Mouse (Mus musculus) liver, postnatal 0 days (tissue): Measurements from ENCODE around the gene Dzip1l.

Source experiments
- CTCF ChIP-seq: sonication (generic); IDR thresholded peaks from 2 replicates; pipeline ENCODE4 v1.5.1; 2016; ENCODE audit warnings: antibody characterized with exemption, low read depth
- EP300 ChIP-seq: IDR thresholded peaks from 2 replicates; pipeline ENCODE4 v1.6.1; 2016; ENCODE audit warnings: antibody characterized with exemption, low read depth, mild to moderate bottlenecking

DNA sequence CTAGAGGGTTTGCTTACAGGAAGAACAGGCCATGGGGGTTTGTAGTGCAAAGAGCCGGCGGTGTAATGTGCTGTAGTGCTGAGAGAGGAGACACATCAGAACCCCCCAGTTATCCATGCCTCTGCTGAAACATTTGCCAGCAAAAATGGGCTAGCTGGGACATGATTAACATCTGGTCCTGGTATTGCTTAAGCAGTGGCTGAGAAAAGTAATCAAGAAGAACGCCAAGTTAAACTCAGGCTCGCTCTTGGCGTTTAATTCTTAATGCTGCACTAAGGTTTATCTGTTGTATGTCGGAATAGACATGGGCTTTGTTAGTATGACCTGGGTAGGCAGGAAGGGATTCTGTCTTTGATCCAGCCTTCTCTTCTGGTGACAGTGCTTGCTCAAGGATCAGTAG, 16.8 kb downstream of the Dzip1l start:
- no peak for TF ChIP-seq CTCF
- TF ChIP-seq EP300 = no peak
